Mouse (Mus musculus) lung, adult 2 months (tissue): Measurements from ENCODE around the gene Nacc2.

ENCODE experiments used
- CTCF ChIP-seq: fragments of 200-500 bp; IDR thresholded peaks from 2 replicates; pipeline ENCODE4 v1.5.1; 2011; ENCODE audit warnings: mild to moderate bottlenecking, low read length, control low read depth; ENCODE audit not compliant: insufficient read depth
- POLR2A ChIP-seq: fragments of 200-500 bp; IDR thresholded peaks from 2 replicates; pipeline ENCODE4 v1.6.1; 2011; ENCODE audit warnings: low read depth, mild to moderate bottlenecking, control low read depth, low read length, borderline replicate concordance; ENCODE audit errors: extremely low read depth

GRCm38 (mm10) chr2:26138252-26139033, 15.4 kb upstream of the Nacc2 start:
- no peak for TF ChIP-seq CTCF
- TF ChIP-seq POLR2A, result no peak
